Mouse (Mus musculus) heart, embryonic 16.5 days (tissue): ENCODE results near the gene Eif4a2. TPM values are rescaled to one million over a fixed set of nuclear protein-coding genes. Genes with fewer than 3 reads are reported as not detected.

Experiments
- microRNA-seq: library from miRNA; unstranded; fragments of <30 nt; microRNA quantifications from one replicate; pipeline ENCODE4, GENCODE M21; 2017
- polyA plus RNA-seq: library from polyadenylated mRNA; unstranded; fragments of >200 nt; fragmentation: Nextera tagmentation; extraction: Ambion mirVana; gene quantifications from 2 replicates; pipeline ENCODE4 v1.2.1, GENCODE M21; 2015

Gene Eif4a2
- polyA plus RNA-seq, 1 experiment from 2014 or later, result 174 TPM

Small RNA genes lying within 50 kb of the gene (microRNA-seq; reads per million reads assigned to microRNA genes)
- not detected for gene Gm49346

Other genes with a start within 250 kb of the Eif4a2 start
- gene Tbccd1, start 249.8 kb upstream of the Eif4a2 start, polyA plus RNA-seq, result 19.4 and 20.5 TPM in 2 replicates
- 86.6 and 96.2 TPM in 2 replicates for gene Dnajb11, start 249.6 kb upstream of the Eif4a2 start, polyA plus RNA-seq
- 9.9 and 13.0 TPM in 2 replicates for gene Ahsg, start 216.2 kb upstream of the Eif4a2 start, polyA plus RNA-seq
- not detected in 2 replicates for gene Fetub, start 189.1 kb upstream of the Eif4a2 start, polyA plus RNA-seq
- not detected in 2 replicates for gene Hrg, start 156.4 kb upstream of the Eif4a2 start, polyA plus RNA-seq
- 0.14 TPM in 1 of 2 replicates, not detected in the other for gene Kng2, start 78.0 kb upstream of the Eif4a2 start, polyA plus RNA-seq
- gene Kng1, start 49.6 kb upstream of the Eif4a2 start, polyA plus RNA-seq, result 0.67 and 1.0 TPM in 2 replicates
- gene Rfc4, start 20.3 kb downstream of the Eif4a2 start, polyA plus RNA-seq, result 77.8 and 81.6 TPM in 2 replicates
- not detected in 2 replicates for gene Adipoq, start 39.1 kb downstream of the Eif4a2 start, polyA plus RNA-seq
- gene St6gal1, start 117.3 kb downstream of the Eif4a2 start, polyA plus RNA-seq, result 12.4 and 15.7 TPM in 2 replicates